Mouse (Mus musculus): Measurements from ENCODE around the gene Myh6. TPM values are rescaled to one million over a fixed set of nuclear protein-coding genes. Genes with fewer than 3 reads are reported as not detected.
"Not testable (repeated sequence)": the region's sequence is repeated elsewhere in the genome, so short reads cannot be mapped to it uniquely, and the experiment has no call there.

Myh6 gene
- polyA plus RNA-seq, 1 experiment from 2014 or later: 2.3 TPM

- Histone ChIP-seq H3K4me3 (no peak overlapping the region), H3K4me1 (replicated peaks) (peaks cover 21% of the 10 kb centered on the region), H3K36me3 (no peaks in the 10 kb centered on the region), H3K9me3 (no peaks in the 10 kb centered on the region), H3K27ac (replicated peaks) (no peak overlapping the region), H3K4me2 (no peak overlapping the region), H3K9ac (no peak overlapping the region), H3K27me3 (no peaks in the 10 kb centered on the region)
- ATAC-seq (ENCODE audit: low read depth): no peak
- WGBS: 92% methylated on average over 10 of the region's 10 CpGs
Measured at GRCm38 (mm10) chr14:54992196-54992595, 25.5 kb upstream of the Myh6 start.

GRCm38 (mm10) chr14:54989886-54990441 lies 23.2 kb upstream of the Myh6 start:
- Histone ChIP-seq H3K27ac (replicated peaks) (no peak overlapping the region), H3K9me3 (no peaks in the 10 kb centered on the region), H3K4me2 (no peak overlapping the region), H3K9ac (no peak overlapping the region), H3K4me1 (replicated peaks) (peaks cover 8% of the 10 kb centered on the region), H3K27me3 (no peaks in the 10 kb centered on the region), H3K36me3 (no peaks in the 10 kb centered on the region), H3K4me3 (no peak overlapping the region)
- 90% methylated on average over 8 of the region's 8 CpGs for WGBS
- no peak for ATAC-seq (ENCODE audit: low read depth)

- Histone ChIP-seq H3K4me1 (replicated peaks) (no peaks in the 10 kb centered on the region), H3K27ac (replicated peaks) (no peak overlapping the region), H3K9me3 (no peaks in the 10 kb centered on the region), H3K9ac (no peak overlapping the region), H3K4me2 (no peak overlapping the region), H3K36me3 (no peaks in the 10 kb centered on the region), H3K4me3 (no peak overlapping the region), H3K27me3 (no peaks in the 10 kb centered on the region)
- ATAC-seq (ENCODE audit: low read depth): no peak
- WGBS: 91% methylated on average over 13 of the region's 13 CpGs
Measured at GRCm38 (mm10) chr14:54988882-54989281, 22.2 kb upstream of the Myh6 start.

GRCm38 (mm10) chr14:54988350-54988874 lies 21.7 kb upstream of the Myh6 start:
- H3K27me3 ChIP-seq; H3K9me3 ChIP-seq; H3K4me3 ChIP-seq; ATAC-seq (ENCODE audit: low read depth); H3K4me2 ChIP-seq; H3K27ac ChIP-seq (replicated peaks); H3K9ac ChIP-seq; H3K4me1 ChIP-seq (replicated peaks); H3K36me3 ChIP-seq: not testable (repeated sequence)
- 90% methylated on average over 9 of the region's 9 CpGs for WGBS

- no peak for ATAC-seq (ENCODE audit: low read depth)
- Histone ChIP-seq H3K36me3 (no peaks in the 10 kb centered on the region), H3K4me3 (no peak overlapping the region), H3K27me3 (no peaks in the 10 kb centered on the region; the same call in 1 of the 2 replicates), H3K27ac (replicated peaks) (no peak overlapping the region), H3K4me1 (replicated peaks) (no peaks in the 10 kb centered on the region), H3K9me3 (no peaks in the 10 kb centered on the region), H3K4me2 (no peak overlapping the region), H3K9ac (no peak overlapping the region)
- WGBS: 96% methylated on average over 7 of the region's 7 CpGs
Measured at GRCm38 (mm10) chr14:54981934-54982333, 15.2 kb upstream of the Myh6 start.

GRCm38 (mm10) chr14:54978664-54979063 lies 11.9 kb upstream of the Myh6 start:
- ATAC-seq (ENCODE audit: low read depth): no peak
- H3K4me1 ChIP-seq (replicated peaks): peaks cover 11% of the 10 kb centered on the region
- 93% methylated on average over 8 of the region's 8 CpGs for WGBS
- H3K4me3 ChIP-seq: no peak overlapping the region
- no peaks in the 10 kb centered on the region for H3K9me3 ChIP-seq
- H3K36me3 ChIP-seq: no peaks in the 10 kb centered on the region
- no peak overlapping the region for H3K9ac ChIP-seq
- no peaks in the 10 kb centered on the region; the same call in 1 of the 2 replicates for H3K27me3 ChIP-seq
- H3K27ac ChIP-seq (replicated peaks): no peak overlapping the region
- no peak overlapping the region for H3K4me2 ChIP-seq

GRCm38 (mm10) chr14:54976633-54977032 lies 9.9 kb upstream of the Myh6 start, which contains the start of gene Gm17428:
Gene Gm17428, plus strand, starts transcription at chr14:54976933.
- Histone ChIP-seq H3K4me2 (no peak within 1 kb of the TSS), H3K27ac (replicated peaks) (no peak within 1 kb of the TSS), H3K9me3 (no peaks in the 10 kb centered on the region), H3K27me3 (no peaks in the 10 kb centered on the region; the same call in 1 of the 2 replicates), H3K36me3 (no peaks in the 10 kb centered on the region), H3K4me3 (no peak within 1 kb of the TSS), H3K4me1 (replicated peaks) (peaks cover 15% of the 10 kb centered on the region), H3K9ac (no peak within 1 kb of the TSS)
- ATAC-seq (ENCODE audit: low read depth): no peak
- 78% methylated on average over 1 of the region's 1 CpGs for WGBS

GRCm38 (mm10) chr14:54974068-54974791 lies 7.5 kb upstream of the Myh6 start:
- 70% methylated on average over 6 of the region's 6 CpGs for WGBS
- Histone ChIP-seq H3K27me3 (no peaks in the 10 kb centered on the region; the same call in 1 of the 2 replicates), H3K4me1 (replicated peaks) (peaks cover 15% of the 10 kb centered on the region), H3K4me2 (no peak overlapping the region), H3K9ac (no peak overlapping the region), H3K36me3 (no peaks in the 10 kb centered on the region), H3K9me3 (no peaks in the 10 kb centered on the region), H3K27ac (replicated peaks) (peak overlapping the region; percentile 74), H3K4me3 (no peak overlapping the region)
- ATAC-seq (ENCODE audit: low read depth): peak; percentile 68; the same call in 1 of the 2 replicates

GRCm38 (mm10) chr14:54972786-54973185 lies 6.1 kb upstream of the Myh6 start:
- not testable (repeated sequence) for ATAC-seq (ENCODE audit: low read depth); H3K27me3 ChIP-seq; H3K36me3 ChIP-seq; H3K9me3 ChIP-seq; H3K9ac ChIP-seq; H3K4me2 ChIP-seq; H3K4me3 ChIP-seq; H3K27ac ChIP-seq (replicated peaks)
- H3K4me1 ChIP-seq (replicated peaks): peaks cover 15% of the 10 kb centered on the region
- WGBS: 90% methylated on average over 7 of the region's 11 CpGs

GRCm38 (mm10) chr14:54968344-54968743 lies 1.6 kb upstream of the Myh6 start:
- no peak overlapping the region for H3K27ac ChIP-seq (replicated peaks)
- ATAC-seq (ENCODE audit: low read depth): no peak
- no peaks in the 10 kb centered on the region for H3K36me3 ChIP-seq
- no peaks in the 10 kb centered on the region for H3K27me3 ChIP-seq
- H3K4me1 ChIP-seq (replicated peaks): peaks cover 6% of the 10 kb centered on the region; the same call in 1 of the 2 replicates
- H3K4me2 ChIP-seq: no peak overlapping the region
- H3K9ac ChIP-seq: no peak overlapping the region
- H3K9me3 ChIP-seq: no peaks in the 10 kb centered on the region
- H3K4me3 ChIP-seq: no peak overlapping the region

- ATAC-seq (ENCODE audit: low read depth): no peak
- no peak overlapping the region for H3K4me3 ChIP-seq
- peaks cover 5% of the 10 kb centered on the region; the same call in 1 of the 2 replicates for H3K4me1 ChIP-seq (replicated peaks)
- H3K27ac ChIP-seq (replicated peaks): no peak overlapping the region
- H3K27me3 ChIP-seq: no peaks in the 10 kb centered on the region
- H3K9me3 ChIP-seq: no peaks in the 10 kb centered on the region
- H3K9ac ChIP-seq: no peak overlapping the region
- WGBS: 76% methylated on average over 3 of the region's 3 CpGs
- no peak overlapping the region for H3K4me2 ChIP-seq
- H3K36me3 ChIP-seq: no peaks in the 10 kb centered on the region
Measured at GRCm38 (mm10) chr14:54967874-54968273, 1.1 kb upstream of the Myh6 start.

GRCm38 (mm10) chr14:54965631-54966030 lies 1.1 kb downstream of the Myh6 start:
- no peaks in the 10 kb centered on the region for H3K27me3 ChIP-seq
- no peaks in the 10 kb centered on the region for H3K9me3 ChIP-seq
- peaks cover 5% of the 10 kb centered on the region; the same call in 1 of the 2 replicates for H3K4me1 ChIP-seq (replicated peaks)
- ATAC-seq (ENCODE audit: low read depth): no peak
- H3K4me2 ChIP-seq: no peak overlapping the region
- H3K27ac ChIP-seq (replicated peaks): no peak overlapping the region
- H3K36me3 ChIP-seq: no peaks in the 10 kb centered on the region
- 76% methylated on average over 6 of the region's 6 CpGs for WGBS
- H3K4me3 ChIP-seq: no peak overlapping the region
- H3K9ac ChIP-seq: no peak overlapping the region

All from neural tube, embryonic 13.5 days (tissue).